18 mouse cellular contexts compared by ENCODE assay signal in genomic region chr13:115017545-115017944, GRCm38 (mm10).
"Had no signal": no experiment of that assay in that cellular context is flagged by ENCODE, and none has a peak within 500 bp of the region (broad histone marks: within the 10 kb centered on the region; RNA-seq: fewer than 3 reads in every experiment).

No protein-coding gene starts in this region.

- H3K4me3 ChIP-seq: midbrain, embryonic 10.5 days; midbrain, embryonic 13.5 days; myocyte; neural tube, embryonic 13.5 days; neural tube, embryonic 15.5 days had no signal

- DNase-seq: lung, adult 18-20 months; lung, embryonic 14.5 days; lung, postnatal 10 days; lung, postnatal 4 days; retina, postnatal 1 day; right cerebral cortex, adult 18-20 months; right cerebral cortex, postnatal 25 days; right cerebral cortex, postnatal 4 days; spleen, adult 18-20 months; thymus, adult 18-20 months; thymus, postnatal 14 days; thymus, postnatal 36 days had no signal

- H3K27me3 ChIP-seq: midbrain, embryonic 13.5 days; neural tube, embryonic 13.5 days; neural tube, embryonic 15.5 days had no signal

- H3K4me1 ChIP-seq: midbrain, embryonic 10.5 days; midbrain, embryonic 13.5 days; neural tube, embryonic 13.5 days; neural tube, embryonic 15.5 days had no signal

- H3K9ac ChIP-seq: lung, embryonic 14.5 days; midbrain, embryonic 13.5 days; neural tube, embryonic 13.5 days; neural tube, embryonic 15.5 days had no signal

- H3K27ac ChIP-seq: midbrain, embryonic 10.5 days; midbrain, embryonic 13.5 days; neural tube, embryonic 13.5 days; neural tube, embryonic 15.5 days had no signal

- H3K36me3 ChIP-seq: midbrain, embryonic 10.5 days; midbrain, embryonic 13.5 days; neural tube, embryonic 13.5 days; neural tube, embryonic 15.5 days had no signal

- H3K4me2 ChIP-seq: lung, embryonic 14.5 days; midbrain, embryonic 13.5 days; neural tube, embryonic 13.5 days; neural tube, embryonic 15.5 days had no signal

- H3K9me3 ChIP-seq: midbrain, embryonic 10.5 days; midbrain, embryonic 13.5 days; neural tube, embryonic 13.5 days; neural tube, embryonic 15.5 days had no signal

- ATAC-seq: midbrain, embryonic 13.5 days; midbrain, embryonic 16.5 days had no signal
